Mouse (Mus musculus) ES-E14 (cell line): ENCODE data around the gene Mmachc. TPM values are rescaled to one million over a fixed set of nuclear protein-coding genes. Genes with fewer than 3 reads are reported as not detected.
A peak's percentile ranks its signal among the peaks of the same experiment; 100 is the strongest.

Source experiments
- DNase-seq: peaks from one replicate; pipeline ENCODE4 v3.0.0-alpha.2; 2013; ENCODE audit warnings: low read depth, low spot score
- H3K27ac ChIP-seq: 2 replicates; pipeline ENCODE4 v1.5.1; 2012; ENCODE audit warnings: low read depth, mild to moderate bottlenecking, low read length, moderate library complexity, mixed read lengths; ENCODE audit not compliant: poor library complexity, insufficient read depth, severe bottlenecking
- H3K36me3 ChIP-seq: 2 replicates; pipeline ENCODE4 v1.6.1; 2012; ENCODE audit warnings: mild to moderate bottlenecking, low read length, moderate library complexity, mixed read lengths; ENCODE audit not compliant: control insufficient read depth, poor library complexity, insufficient read depth, severe bottlenecking
- H3K4me1 ChIP-seq, 2 experiments: fragments of 150-350 bp in 1 of 2; sonication (generic) in 1 of 2; 2 replicates each; pipeline ENCODE4 v1.6.1; 2012; ENCODE audit warnings: low read length in 2 of 2, mild to moderate bottlenecking in 1 of 2, mixed read lengths in 1 of 2; ENCODE audit not compliant: control insufficient read depth in 2 of 2, insufficient read depth in 2 of 2, poor library complexity in 1 of 2
- H3K4me3 ChIP-seq, 2 experiments: fragments of 150-350 bp in 1 of 2; sonication (generic) in 1 of 2; 2 replicates each; pipeline ENCODE4 v1.5.1; 2012; ENCODE audit warnings: low read length in 2 of 2, low read depth in 1 of 2, mild to moderate bottlenecking in 1 of 2, mixed read lengths in 1 of 2; ENCODE audit not compliant: insufficient read depth in 1 of 2, poor library complexity in 1 of 2, severe bottlenecking in 1 of 2
- H3K9ac ChIP-seq: 2 replicates; pipeline ENCODE4 v1.6.1; 2012; ENCODE audit warnings: low read depth, mild to moderate bottlenecking, low read length, mixed read lengths; ENCODE audit not compliant: poor library complexity, insufficient read depth, severe bottlenecking
- H3K9me3 ChIP-seq: fragments of 150-350 bp; sonication (generic); 2 replicates; pipeline ENCODE4 v1.6.1; 2012; ENCODE audit warnings: low read depth, mild to moderate bottlenecking, low read length; ENCODE audit not compliant: control insufficient read depth, insufficient read depth
- CHD2 ChIP-seq: IDR thresholded peaks from 2 replicates; pipeline ENCODE4 v1.6.1; 2014; ENCODE audit warnings: mild to moderate bottlenecking, low read depth, low read length, inconsistent platforms
- HCFC1 ChIP-seq: IDR thresholded peaks from 2 replicates; pipeline ENCODE4 v1.6.1; 2012; ENCODE audit warnings: low read length, inconsistent platforms, borderline replicate concordance; ENCODE audit not compliant: insufficient read depth
- MAFK ChIP-seq: IDR thresholded peaks from 2 replicates; pipeline ENCODE4 v1.6.1; 2014; ENCODE audit warnings: mild to moderate bottlenecking, low read depth, low read length, inconsistent platforms; ENCODE audit not compliant: insufficient read depth
- ZC3H11A ChIP-seq: IDR thresholded peaks from 2 replicates; pipeline ENCODE4 v1.6.1; 2012; ENCODE audit warnings: low read depth, mild to moderate bottlenecking, inconsistent platforms, low read length, borderline replicate concordance
- ZNF384 ChIP-seq: IDR thresholded peaks from 2 replicates; pipeline ENCODE4 v1.6.1; 2012; ENCODE audit warnings: low read depth, low read length, inconsistent platforms
- in situ Hi-C, 2 experiments: fragments of 600-800 bp; cut with MboI; formaldehyde crosslinking; loops; one replicate each; pipeline ENCODE4 v1.15.1; 2025; ENCODE audit warnings: low sequenced_read_pairs in 2 of 2, inconsistent platforms in 1 of 2; ENCODE audit not compliant: unreplicated experiment in 2 of 2
- total RNA-seq: library from RNA; depleted of rRNA; stranded (reverse); fragments of 300-350 nt; gene quantifications from 2 replicates; pipeline ENCODE4 v1.2.3, GENCODE M21; 2012; rRNA removed

Gene Mmachc
- 15.8 and 18.7 TPM in 2 replicates for total RNA-seq

DNA sequence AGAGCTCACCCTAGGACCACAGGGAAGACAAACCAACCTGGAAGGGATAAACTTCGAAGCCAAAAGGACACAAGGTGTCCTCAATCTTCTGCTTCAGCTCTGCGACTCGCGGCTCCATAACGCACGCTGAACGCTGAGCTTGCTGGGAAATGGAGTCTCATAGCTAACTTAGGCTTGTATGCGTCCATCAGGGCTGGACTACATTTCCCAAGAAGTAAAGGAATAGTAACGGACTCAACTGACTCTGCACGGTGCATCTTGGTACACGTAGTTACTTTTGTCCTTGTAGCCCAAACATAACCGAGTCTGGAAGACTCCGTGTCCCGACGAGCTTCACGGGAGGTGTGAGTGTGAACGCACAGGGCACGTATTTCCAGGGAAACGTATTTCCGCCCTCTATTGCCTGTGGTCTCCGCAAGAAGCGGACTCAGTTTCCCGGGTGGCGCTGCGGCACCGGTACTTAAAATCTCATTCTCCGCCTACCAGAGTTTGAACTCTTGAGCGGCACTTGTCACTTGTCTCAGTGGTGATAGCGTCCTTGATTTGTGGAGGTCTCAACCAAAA is at the start of gene Mmachc, which contains the start of gene Ccdc163:
Gene Mmachc (minus strand): TSS at position 206 of the 564 bp plus-strand sequence.
Gene Ccdc163 (plus strand): TSS at position 309 of the 564 bp plus-strand sequence.
- H3K36me3 ChIP-seq: peaks cover 3% of the 10 kb centered on the region
- H3K4me1 ChIP-seq: no peaks in the 10 kb centered on the region
- peak within 1 kb of the TSS; percentile 79 for H3K9ac ChIP-seq
- no peak within 1 kb of the TSS; the same call in 1 of the 2 replicates for H3K27ac ChIP-seq
- in situ Hi-C loops: no loop called here
- DNase-seq: peak; percentile 89
- H3K9me3 ChIP-seq: no peaks in the 10 kb centered on the region
- TF ChIP-seq HCFC1 (peak; percentile 100), CHD2 (peak; percentile 77; the same call in 1 of the 2 replicates), ZC3H11A (no peak), MAFK (0 out of 2 replicates have a peak, but pooled peaks have one; percentile 38)
- peak within 1 kb of the TSS; percentile 75 to 80 for H3K4me3 ChIP-seq

DNA sequence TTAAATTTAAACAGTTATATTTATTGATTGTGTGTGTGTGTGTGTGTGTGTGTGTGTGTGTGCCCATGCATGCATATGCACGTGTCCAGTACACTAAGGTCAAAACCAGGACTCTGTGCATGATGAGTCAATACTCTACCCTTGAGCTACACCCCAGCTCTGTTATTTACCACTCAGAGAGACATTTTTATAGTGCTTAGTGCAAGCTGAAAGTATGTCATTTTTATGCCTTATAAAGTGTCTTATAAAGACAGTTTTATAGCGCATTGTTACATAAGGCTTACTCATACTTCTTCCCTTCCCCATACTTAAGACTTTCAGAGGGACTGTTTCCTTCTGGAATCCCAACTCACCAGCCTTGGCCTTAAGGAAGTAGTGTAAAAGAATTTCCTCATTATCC is 41.5 kb upstream of the Mmachc start:
- H3K27ac ChIP-seq: no peak overlapping the region
- no peaks in the 10 kb centered on the region for H3K9me3 ChIP-seq
- no peak for TF ChIP-seq MAFK
- no peak for TF ChIP-seq HCFC1
- TF ChIP-seq ZC3H11A: no peak
- TF ChIP-seq CHD2: no peak
- TF ChIP-seq ZNF384: no peak
- H3K36me3 ChIP-seq: no peaks in the 10 kb centered on the region
- no peak overlapping the region for H3K9ac ChIP-seq
- in situ Hi-C loops: no loop called here
- H3K4me1 ChIP-seq: 0 out of 4 replicates have a peak, but pooled peaks cover 0 to 2% of the 10 kb centered on the region in 2 experiments
- no peak overlapping the region for H3K4me3 ChIP-seq
- no peak for DNase-seq

DNA sequence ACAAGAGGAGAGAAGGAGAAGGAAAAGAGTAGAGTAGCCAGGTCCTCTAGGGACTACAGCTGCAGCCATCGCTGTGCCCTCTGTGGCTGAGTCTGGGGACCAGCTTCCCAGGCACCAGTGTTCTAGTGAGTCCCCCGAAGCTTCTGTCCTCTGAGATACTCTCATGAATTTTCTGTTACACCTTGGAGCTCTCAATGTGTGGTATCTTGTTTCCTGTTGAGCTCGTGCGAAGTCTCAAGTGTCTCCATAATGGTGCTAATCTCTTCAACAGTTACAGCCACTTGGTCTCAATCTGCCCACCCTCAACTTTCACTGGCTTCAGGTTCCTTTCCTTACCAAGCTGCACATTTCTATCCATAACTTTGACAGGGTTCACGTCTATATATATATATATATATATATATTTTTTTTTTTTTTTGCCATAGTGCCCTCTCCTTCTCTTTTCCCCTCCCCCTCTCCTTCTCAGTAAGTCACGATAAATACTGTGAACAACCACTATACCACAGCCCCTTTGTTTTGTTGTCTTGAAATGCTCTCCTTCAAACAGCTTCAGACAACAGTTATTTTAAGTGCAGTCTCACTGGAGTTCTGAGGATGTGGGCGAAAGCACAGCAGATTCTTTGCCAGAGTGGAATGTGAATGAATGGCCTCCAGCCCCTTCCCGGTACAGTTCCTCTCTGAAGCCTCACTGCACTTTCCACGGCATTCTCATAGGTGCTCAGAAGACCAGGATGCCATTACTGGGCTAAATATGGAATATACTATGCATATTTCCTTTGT is 31.0 kb upstream of the Mmachc start:
- in situ Hi-C loops: no loop called here
- Histone ChIP-seq H3K27ac (no peak overlapping the region; the same call in 1 of the 2 replicates), H3K9ac (no peak overlapping the region), H3K4me1 (peaks cover 0 to 3% of the 10 kb centered on the region in 2 experiments; a peak in 3 of 4 replicates), H3K9me3 (no peaks in the 10 kb centered on the region), H3K36me3 (no peaks in the 10 kb centered on the region), H3K4me3 (no peak overlapping the region)
- no peak for DNase-seq
- TF ChIP-seq HCFC1 (no peak), MAFK (no peak), ZNF384 (no peak), CHD2 (no peak)

- H3K4me3 ChIP-seq: no peak overlapping the region
- TF ChIP-seq HCFC1: no peak
- TF ChIP-seq MAFK: no peak
- no peak for TF ChIP-seq CHD2
- TF ChIP-seq ZC3H11A: no peak
- no peak for TF ChIP-seq ZNF384
- no peak overlapping the region for H3K27ac ChIP-seq
- DNase-seq: no peak
- no peaks in the 10 kb centered on the region for H3K9me3 ChIP-seq
- H3K36me3 ChIP-seq: no peaks in the 10 kb centered on the region
- peaks cover 0 to 2% of the 10 kb centered on the region in 2 experiments; a peak in 2 of 4 replicates for H3K4me1 ChIP-seq
- in situ Hi-C loops: no loop called here
- H3K9ac ChIP-seq: no peak overlapping the region
These were observed 26.8 kb upstream of the Mmachc start for GRCm38 (mm10) chr4:116734996-116735395.
